Mouse (Mus musculus) heart, embryonic 12.5 days (tissue): Measurements from ENCODE around the gene Rgs21. TPM values are rescaled to one million over a fixed set of nuclear protein-coding genes. Genes with fewer than 3 reads are reported as not detected.

ENCODE experiments used
- ATAC-seq: fragments of 200-750 bp; cut with Nextera tagmentation; 2 replicates; pipeline ENCODE4 v1.8.0; 2017; ENCODE audit warnings: moderate TSS enrichment, moderate library complexity; ENCODE audit not compliant: insufficient number of reproducible peaks, low FRiP score
- H3K27ac ChIP-seq: fragments of 300-500 bp; sonication (generic); 2 replicates; pipeline ENCODE4 v1.5.1; 2016; ENCODE audit warnings: mild to moderate bottlenecking, moderate library complexity; ENCODE audit not compliant: poor library complexity, severe bottlenecking
- H3K27me3 ChIP-seq: fragments of 300-500 bp; sonication (generic); replicated peaks from 2 replicates; pipeline ENCODE4 v1.6.1; 2016; ENCODE audit warnings: mild to moderate bottlenecking, moderate library complexity
- H3K36me3 ChIP-seq: fragments of 300-500 bp; sonication (generic); 2 replicates; pipeline ENCODE4 v1.6.1; 2016; ENCODE audit warnings: mild to moderate bottlenecking, moderate library complexity
- H3K4me1 ChIP-seq: fragments of 300-500 bp; sonication (generic); replicated peaks from 2 replicates; pipeline ENCODE4 v1.6.1; 2016; ENCODE audit warnings: mild to moderate bottlenecking
- H3K4me2 ChIP-seq: fragments of 300-500 bp; sonication (generic); 2 replicates; pipeline ENCODE4 v1.6.1; 2016; ENCODE audit warnings: mild to moderate bottlenecking, moderate library complexity
- H3K4me3 ChIP-seq: fragments of 300-500 bp; sonication (generic); 2 replicates; pipeline ENCODE4 v1.5.1; 2016; ENCODE audit warnings: mild to moderate bottlenecking
- H3K9ac ChIP-seq: fragments of 300-500 bp; sonication (generic); 2 replicates; pipeline ENCODE4 v1.6.1; 2016; ENCODE audit warnings: mild to moderate bottlenecking, moderate library complexity
- H3K9me3 ChIP-seq: fragments of 300-500 bp; sonication (generic); replicated peaks from 2 replicates; pipeline ENCODE4 v1.6.1; 2016; ENCODE audit warnings: mild to moderate bottlenecking, moderate library complexity
- WGBS: fragments of 180-500 bp; shearing (Covaris S2); methylation state at CpG from one replicate; pipeline ENCODE4 v1.1.7; 2016; 5-methylcytosine and 5-hydroxymethylcytosine counted together
- polyA plus RNA-seq: library from polyadenylated mRNA; unstranded; fragments of >200 nt; fragmentation: Nextera tagmentation; extraction: Ambion mirVana; gene quantifications from 2 replicates; pipeline ENCODE4 v1.2.1, GENCODE M21; 2016

The Rgs21 gene
- polyA plus RNA-seq, result not detected in 2 replicates

- H3K27me3 ChIP-seq, result no peaks in the 10 kb centered on the region
- H3K4me2 ChIP-seq, result no peak within 1 kb of the TSS
- no peak within 1 kb of the TSS for H3K27ac ChIP-seq
- no peaks in the 10 kb centered on the region for H3K9me3 ChIP-seq
- H3K4me1 ChIP-seq, result no peaks in the 10 kb centered on the region
- no peaks in the 10 kb centered on the region for H3K36me3 ChIP-seq
- ATAC-seq, result no peak
- 67% methylated on average over 3 of the region's 3 CpGs for WGBS
- H3K9ac ChIP-seq, result no peak within 1 kb of the TSS
- no peak within 1 kb of the TSS for H3K4me3 ChIP-seq
These were observed at the start of gene Rgs21 for GRCm38 (mm10) chr1:144567567-144567966. Gene Rgs21 (minus strand): TSS chr1:144567667.

GRCm38 (mm10) chr1:144604071-144604470 is 36.6 kb upstream of the Rgs21 start:
- 78% methylated on average over 1 of the region's 1 CpGs for WGBS
- Histone ChIP-seq H3K4me3 (no peak overlapping the region), H3K36me3 (no peaks in the 10 kb centered on the region), H3K9ac (no peak overlapping the region), H3K27ac (no peak overlapping the region), H3K4me1 (no peaks in the 10 kb centered on the region), H3K9me3 (no peaks in the 10 kb centered on the region), H3K27me3 (no peaks in the 10 kb centered on the region), H3K4me2 (no peak overlapping the region)
- no peak for ATAC-seq

- H3K36me3 ChIP-seq, result no peaks in the 10 kb centered on the region
- no peak overlapping the region for H3K4me2 ChIP-seq
- H3K27me3 ChIP-seq, result no peaks in the 10 kb centered on the region
- no peak overlapping the region for H3K9ac ChIP-seq
- no peaks in the 10 kb centered on the region for H3K4me1 ChIP-seq
- H3K27ac ChIP-seq, result no peak overlapping the region
- no peak overlapping the region for H3K4me3 ChIP-seq
- H3K9me3 ChIP-seq, result no peaks in the 10 kb centered on the region
- no peak for ATAC-seq
- 75% methylated on average over 2 of the region's 2 CpGs for WGBS
These were observed 35.5 kb upstream of the Rgs21 start for GRCm38 (mm10) chr1:144602987-144603386.

DNA sequence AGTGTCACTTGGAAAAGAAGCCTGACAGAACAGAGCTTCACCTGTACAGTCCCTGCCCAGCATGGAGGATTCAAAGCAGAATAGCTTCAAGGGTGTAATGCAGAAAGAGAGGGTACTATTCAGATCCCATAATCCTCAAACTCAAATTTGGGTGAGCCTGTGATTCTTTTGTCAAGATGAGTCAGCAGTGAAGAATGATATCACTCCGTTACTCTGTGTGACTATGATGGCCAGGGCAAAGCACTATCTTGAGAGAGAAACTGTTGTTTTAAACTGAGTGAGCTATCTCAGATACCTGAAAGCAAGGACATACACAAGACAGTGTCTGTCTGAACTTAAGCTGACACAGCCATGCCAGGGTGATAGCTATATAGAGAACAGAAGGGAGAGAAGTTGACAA is 11.9 kb upstream of the Rgs21 start:
- 40% methylated on average over 1 of the region's 1 CpGs for WGBS
- H3K27me3 ChIP-seq, result no peaks in the 10 kb centered on the region
- H3K4me3 ChIP-seq, result no peak overlapping the region
- no peaks in the 10 kb centered on the region for H3K4me1 ChIP-seq
- H3K9ac ChIP-seq, result no peak overlapping the region
- H3K4me2 ChIP-seq, result no peak overlapping the region
- H3K27ac ChIP-seq, result no peak overlapping the region
- no peaks in the 10 kb centered on the region for H3K36me3 ChIP-seq
- ATAC-seq, result no peak
- H3K9me3 ChIP-seq, result no peaks in the 10 kb centered on the region

DNA sequence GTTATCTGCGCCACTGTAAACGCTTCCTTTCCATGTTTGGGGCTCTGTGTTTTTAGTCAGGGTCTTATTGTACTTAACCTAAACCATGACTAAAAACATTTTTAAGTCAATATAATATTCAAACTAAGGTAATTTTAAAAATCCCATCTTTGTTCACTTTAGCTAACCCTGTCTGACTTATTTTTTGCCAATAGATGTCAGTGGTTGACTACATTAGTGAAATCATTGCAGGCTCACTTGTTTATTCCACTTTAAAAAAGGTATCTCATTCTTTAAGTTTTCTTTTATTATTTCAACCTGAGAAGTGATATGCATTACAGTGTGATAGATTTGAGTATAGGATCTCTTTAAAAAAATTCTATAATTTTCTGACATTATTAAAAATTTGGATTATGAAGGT is 5.5 kb upstream of the Rgs21 start:
- H3K4me3 ChIP-seq, result no peak overlapping the region
- H3K4me1 ChIP-seq, result no peaks in the 10 kb centered on the region
- H3K27me3 ChIP-seq, result no peaks in the 10 kb centered on the region
- no peaks in the 10 kb centered on the region for H3K36me3 ChIP-seq
- ATAC-seq, result no peak
- no peak overlapping the region for H3K4me2 ChIP-seq
- no peak overlapping the region for H3K9ac ChIP-seq
- 76% methylated on average over 2 of the region's 2 CpGs for WGBS
- H3K9me3 ChIP-seq, result no peaks in the 10 kb centered on the region
- no peak overlapping the region for H3K27ac ChIP-seq

DNA sequence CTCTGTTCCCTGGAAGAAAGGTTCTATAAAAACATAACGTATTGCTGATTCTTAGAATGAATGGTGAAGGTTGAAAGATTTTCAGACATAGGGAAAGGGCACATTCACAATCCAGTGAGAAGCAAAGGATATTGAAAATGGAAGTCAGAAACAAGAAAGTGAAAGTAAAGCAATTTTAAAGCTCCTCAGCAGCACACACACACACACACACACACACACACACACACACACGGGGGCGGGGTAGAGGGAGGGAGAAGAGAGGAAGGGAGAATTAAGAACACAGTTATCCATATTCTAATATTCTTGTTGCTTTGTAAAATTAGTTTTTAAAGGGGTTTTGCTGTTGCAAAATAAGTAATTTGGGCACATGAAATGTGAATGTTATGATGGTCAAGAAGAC is 2.4 kb upstream of the Rgs21 start:
- H3K4me2 ChIP-seq, result no peak overlapping the region
- no peaks in the 10 kb centered on the region for H3K27me3 ChIP-seq
- H3K4me1 ChIP-seq, result no peaks in the 10 kb centered on the region
- no peak for ATAC-seq
- H3K9ac ChIP-seq, result no peak overlapping the region
- no peak overlapping the region for H3K27ac ChIP-seq
- no peaks in the 10 kb centered on the region for H3K9me3 ChIP-seq
- WGBS, result 89% methylated on average over 3 of the region's 3 CpGs
- no peaks in the 10 kb centered on the region for H3K36me3 ChIP-seq
- H3K4me3 ChIP-seq, result no peak overlapping the region

DNA sequence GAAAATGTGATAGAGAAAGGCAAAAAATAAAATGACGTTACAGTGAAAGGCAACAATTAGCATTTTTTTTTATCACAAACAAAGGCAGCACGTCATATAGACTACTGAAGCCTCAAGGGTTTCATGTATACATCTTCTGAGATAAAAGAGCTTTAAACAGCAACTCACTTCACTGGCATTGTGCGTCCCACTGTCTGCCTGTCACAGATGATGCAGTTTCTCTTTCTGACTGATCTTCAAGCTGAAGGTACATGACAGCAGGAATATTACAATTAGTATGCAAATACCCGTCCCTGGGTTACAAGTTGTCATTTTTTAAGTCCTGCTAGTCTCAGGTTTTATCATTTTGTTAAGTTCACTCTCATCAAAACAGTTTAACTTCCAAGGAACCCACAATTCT is 22.3 kb downstream of the Rgs21 start:
- Histone ChIP-seq H3K9ac (no peak overlapping the region), H3K4me3 (no peak overlapping the region), H3K27ac (no peak overlapping the region), H3K36me3 (no peaks in the 10 kb centered on the region), H3K4me2 (no peak overlapping the region), H3K27me3 (no peaks in the 10 kb centered on the region), H3K9me3 (no peaks in the 10 kb centered on the region), H3K4me1 (no peaks in the 10 kb centered on the region)
- ATAC-seq, result no peak
- WGBS, result 56% methylated on average over 4 of the region's 4 CpGs

DNA sequence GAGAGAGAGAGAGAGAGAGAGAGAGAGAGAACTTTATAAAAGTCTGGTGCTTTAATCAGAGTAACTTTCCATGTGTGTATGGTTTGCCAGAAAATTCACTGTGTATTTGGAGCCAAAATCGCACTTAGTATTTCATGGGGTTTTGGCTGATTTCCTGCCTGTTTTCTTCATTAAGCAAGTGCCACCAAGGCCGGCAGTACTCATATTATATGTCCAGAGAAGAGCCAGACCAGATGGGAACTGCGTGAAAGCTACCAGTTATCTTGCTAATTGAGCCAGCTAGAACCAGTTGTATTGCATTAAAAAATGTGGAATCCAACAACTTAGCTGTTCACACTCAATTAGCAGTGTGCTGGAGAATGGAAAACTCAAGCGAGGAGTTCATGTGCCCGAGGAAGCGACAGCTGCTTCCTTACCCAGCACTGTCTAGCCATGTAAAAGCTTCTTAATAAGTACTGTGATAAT is 22.9 kb downstream of the Rgs21 start:
- ATAC-seq, result no peak

GRCm38 (mm10) chr1:144531746-144532145 is 35.7 kb downstream of the Rgs21 start:
- Histone ChIP-seq H3K36me3 (no peaks in the 10 kb centered on the region), H3K4me3 (no peak overlapping the region), H3K27ac (no peak overlapping the region), H3K9me3 (no peaks in the 10 kb centered on the region), H3K4me1 (no peaks in the 10 kb centered on the region), H3K4me2 (no peak overlapping the region), H3K27me3 (no peaks in the 10 kb centered on the region), H3K9ac (no peak overlapping the region)
- WGBS, result 74% methylated on average over 1 of the region's 1 CpGs
- no peak for ATAC-seq

More for the DNA sequence above, 22.9 kb downstream of the Rgs21 start:
- Histone ChIP-seq H3K4me2 (no peak overlapping the region), H3K4me1 (no peaks in the 10 kb centered on the region), H3K27me3 (no peaks in the 10 kb centered on the region), H3K4me3 (no peak overlapping the region), H3K27ac (no peak overlapping the region), H3K36me3 (no peaks in the 10 kb centered on the region), H3K9ac (no peak overlapping the region), H3K9me3 (no peaks in the 10 kb centered on the region)
- 74% methylated on average over 6 of the region's 6 CpGs for WGBS

GRCm38 (mm10) chr1:144517878-144518426 is 49.5 kb downstream of the Rgs21 start:
- 63% methylated on average over 5 of the region's 5 CpGs for WGBS
- ATAC-seq, result no peak
- H3K27ac ChIP-seq, result no peak overlapping the region
- no peak overlapping the region for H3K4me2 ChIP-seq
- no peaks in the 10 kb centered on the region for H3K36me3 ChIP-seq
- no peak overlapping the region for H3K9ac ChIP-seq
- no peaks in the 10 kb centered on the region for H3K9me3 ChIP-seq
- no peaks in the 10 kb centered on the region for H3K4me1 ChIP-seq
- H3K4me3 ChIP-seq, result no peak overlapping the region
- no peaks in the 10 kb centered on the region for H3K27me3 ChIP-seq

DNA sequence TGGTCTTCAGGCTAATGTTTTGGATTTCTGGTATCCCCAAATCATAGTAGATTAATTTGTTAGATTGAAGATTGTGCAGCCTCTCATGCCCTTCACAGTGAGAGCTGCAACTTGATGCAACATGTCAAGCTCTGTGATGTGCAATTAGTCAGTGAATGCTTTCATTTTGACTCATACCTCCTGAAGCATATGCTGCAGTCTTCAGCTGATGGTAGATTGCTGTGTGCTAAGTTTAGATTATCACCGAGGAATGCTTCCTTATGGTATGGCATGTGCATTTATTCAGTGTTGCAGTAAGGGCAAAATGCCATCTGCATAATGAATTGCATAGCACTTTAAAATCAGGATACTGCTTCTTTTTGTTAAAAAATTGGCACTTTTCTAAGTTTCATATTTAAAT is 65.2 kb downstream of the Rgs21 start:
- H3K9ac ChIP-seq, result no peak overlapping the region
- H3K36me3 ChIP-seq, result no peaks in the 10 kb centered on the region
- no peaks in the 10 kb centered on the region for H3K27me3 ChIP-seq
- 0 out of 2 replicates have a peak, but pooled peaks cover 4% of the 10 kb centered on the region for H3K4me1 ChIP-seq
- no peak overlapping the region for H3K4me2 ChIP-seq
- no peak overlapping the region for H3K27ac ChIP-seq
- no peak overlapping the region for H3K4me3 ChIP-seq
- ATAC-seq, result no peak
- no peaks in the 10 kb centered on the region for H3K9me3 ChIP-seq
- 32% methylated on average over 1 of the region's 1 CpGs for WGBS

GRCm38 (mm10) chr1:144500423-144500822 is 67.0 kb downstream of the Rgs21 start:
- Histone ChIP-seq H3K36me3 (no peaks in the 10 kb centered on the region), H3K9ac (no peak overlapping the region), H3K27me3 (no peaks in the 10 kb centered on the region), H3K27ac (no peak overlapping the region), H3K9me3 (no peaks in the 10 kb centered on the region), H3K4me1 (0 out of 2 replicates have a peak, but pooled peaks cover 4% of the 10 kb centered on the region), H3K4me3 (no peak overlapping the region), H3K4me2 (no peak overlapping the region)
- ATAC-seq, result no peak
- 75% methylated on average over 4 of the region's 4 CpGs for whole genome bisulfite sequencing
